Mouse (Mus musculus) lung, postnatal 0 days (tissue): ENCODE data around the gene Plcb2. TPM values are rescaled to one million over a fixed set of nuclear protein-coding genes. Genes with fewer than 3 reads are reported as not detected.
A peak's percentile ranks its signal among the peaks of the same experiment; 100 is the strongest.

Source experiments
- ATAC-seq: fragments of 200-750 bp; cut with Nextera tagmentation; 2 replicates; pipeline ENCODE4 v1.8.0; 2017; ENCODE audit warnings: moderate library complexity
- DNase-seq: peaks from one replicate; pipeline ENCODE4 v3.0.0-alpha.2; 2016; ENCODE audit warnings: low spot score
- H3K27ac ChIP-seq: fragments of 300-500 bp; sonication (generic); 2 replicates; pipeline ENCODE4 v1.5.1; 2014; ENCODE audit warnings: antibody characterized with exemption, mild to moderate bottlenecking, low read length, mixed read lengths
- H3K27me3 ChIP-seq: fragments of 300-500 bp; sonication (generic); replicated peaks from 2 replicates; pipeline ENCODE4 v1.6.1; 2014; ENCODE audit warnings: low read length, mixed read lengths; ENCODE audit not compliant: insufficient read depth
- H3K36me3 ChIP-seq: fragments of 300-500 bp; sonication (generic); 2 replicates; pipeline ENCODE4 v1.6.1; 2014; ENCODE audit warnings: low read length, mixed read lengths; ENCODE audit not compliant: insufficient read depth
- H3K4me1 ChIP-seq: fragments of 300-500 bp; sonication (generic); 2 replicates; pipeline ENCODE4 v1.6.1; 2014; ENCODE audit warnings: antibody characterized with exemption, low read depth, low read length, mixed read lengths; ENCODE audit not compliant: insufficient read depth
- H3K4me2 ChIP-seq: fragments of 300-500 bp; sonication (generic); replicated peaks from 2 replicates; pipeline ENCODE4 v1.6.1; 2014; ENCODE audit warnings: low read depth, mild to moderate bottlenecking, low read length, moderate library complexity, mixed read lengths
- H3K4me3 ChIP-seq: fragments of 300-500 bp; sonication (generic); 2 replicates; pipeline ENCODE4 v1.5.1; 2014; ENCODE audit warnings: low read depth, low read length
- H3K9ac ChIP-seq: fragments of 300-500 bp; sonication (generic); replicated peaks from 2 replicates; pipeline ENCODE4 v1.6.1; 2014; ENCODE audit warnings: low read depth, mild to moderate bottlenecking
- H3K9me3 ChIP-seq: fragments of 300-500 bp; sonication (generic); 2 replicates; pipeline ENCODE4 v1.6.1; 2016; ENCODE audit warnings: low read length, mixed read lengths
- CTCF ChIP-seq: IDR thresholded peaks from 2 replicates; pipeline ENCODE4 v1.5.1; 2016; ENCODE audit warnings: antibody characterized with exemption, mild to moderate bottlenecking
- EP300 ChIP-seq: IDR thresholded peaks from 2 replicates; pipeline ENCODE4 v1.6.1; 2016; ENCODE audit warnings: antibody characterized with exemption, mild to moderate bottlenecking, control low read depth
- WGBS: fragments of 180-500 bp; shearing (Covaris S2); extraction: QIAGEN DNeasy Blood & Tissue Kit; methylation state at CpG from one replicate; pipeline ENCODE4 v1.1.7; 2014; 5-methylcytosine and 5-hydroxymethylcytosine counted together
- polyA plus RNA-seq: library from polyadenylated mRNA; unstranded; fragments of >200 nt; fragmentation: Nextera tagmentation; extraction: Ambion mirVana; gene quantifications from 2 replicates; pipeline ENCODE4 v1.2.1, GENCODE M21; 2015

Plcb2 gene
- 1.6 TPM in 2 replicates for polyA plus RNA-seq

- H3K9me3 ChIP-seq: no peaks in the 10 kb centered on the region
- TF ChIP-seq EP300: no peak
- TF ChIP-seq CTCF: no peak
- H3K27me3 ChIP-seq: no peaks in the 10 kb centered on the region
- no peaks in the 10 kb centered on the region for H3K36me3 ChIP-seq
- peaks cover 12% of the 10 kb centered on the region; the same call in 1 of the 2 replicates for H3K4me1 ChIP-seq
- DNase-seq: peak; percentile 54
- peak within 1 kb of the TSS; percentile 29 for H3K4me2 ChIP-seq
- peak within 1 kb of the TSS; percentile 15; the same call in 1 of the 2 replicates for H3K4me3 ChIP-seq
- 0 out of 2 replicates have a peak within 1 kb of the TSS, but pooled peaks have one; percentile 10 for H3K27ac ChIP-seq
- 4% methylated on average over 7 of the region's 7 CpGs for WGBS
- H3K9ac ChIP-seq: no peak within 1 kb of the TSS
- peak; percentile 69 for ATAC-seq
These were observed at the start of gene Plcb2 for GRCm38 (mm10) chr2:118728337-118728736. Gene Plcb2, minus strand, starts transcription at chr2:118728438.

GRCm38 (mm10) chr2:118776295-118776694 lies 48.1 kb upstream of the Plcb2 start:
- Histone ChIP-seq H3K4me2 (no peak overlapping the region), H3K36me3 (no peaks in the 10 kb centered on the region), H3K27me3 (no peaks in the 10 kb centered on the region), H3K4me3 (no peak overlapping the region), H3K27ac (0 out of 2 replicates have a peak overlapping the region, but pooled peaks have one; percentile 21), H3K4me1 (peaks cover 18% of the 10 kb centered on the region; the same call in 1 of the 2 replicates), H3K9me3 (no peaks in the 10 kb centered on the region), H3K9ac (no peak overlapping the region)
- ATAC-seq (no peak), DNase-seq (no peak)
- 53% methylated on average over 2 of the region's 2 CpGs for WGBS
- TF ChIP-seq EP300 (no peak), CTCF (no peak)

GRCm38 (mm10) chr2:118775846-118776245 lies 47.6 kb upstream of the Plcb2 start:
- Histone ChIP-seq H3K36me3 (no peaks in the 10 kb centered on the region), H3K27ac (0 out of 2 replicates have a peak overlapping the region, but pooled peaks have one; percentile 21), H3K4me3 (no peak overlapping the region), H3K4me1 (peaks cover 18% of the 10 kb centered on the region; the same call in 1 of the 2 replicates), H3K9ac (no peak overlapping the region), H3K9me3 (no peaks in the 10 kb centered on the region), H3K4me2 (no peak overlapping the region), H3K27me3 (no peaks in the 10 kb centered on the region)
- peak; percentile 29 for TF ChIP-seq CTCF
- TF ChIP-seq EP300: no peak
- DNase-seq (no peak), ATAC-seq (no peak)
- WGBS: 41% methylated on average over 2 of the region's 4 CpGs

GRCm38 (mm10) chr2:118775396-118775795 lies 47.2 kb upstream of the Plcb2 start:
- DNase-seq: no peak
- H3K27ac ChIP-seq: 0 out of 2 replicates have a peak overlapping the region, but pooled peaks have one; percentile 21

GRCm38 (mm10) chr2:118774536-118774935 lies 46.3 kb upstream of the Plcb2 start:
- no peaks in the 10 kb centered on the region for H3K36me3 ChIP-seq
- H3K27ac ChIP-seq: no peak overlapping the region
- no peak for DNase-seq

More at GRCm38 (mm10) chr2:118775396-118775795, 47.2 kb upstream of the Plcb2 start:
- Histone ChIP-seq H3K9me3 (no peaks in the 10 kb centered on the region), H3K9ac (no peak overlapping the region), H3K4me1 (peaks cover 18% of the 10 kb centered on the region; the same call in 1 of the 2 replicates), H3K27me3 (no peaks in the 10 kb centered on the region), H3K4me2 (no peak overlapping the region), H3K4me3 (no peak overlapping the region), H3K36me3 (no peaks in the 10 kb centered on the region)
- 10% methylated on average over 1 of the region's 1 CpGs for WGBS
- no peak for TF ChIP-seq EP300
- TF ChIP-seq CTCF: no peak
- ATAC-seq: no peak

GRCm38 (mm10) chr2:118772158-118772874 lies 44.1 kb upstream of the Plcb2 start, which contains the start of gene Phgr1:
Gene Phgr1, plus strand, starts transcription at chr2:118772769.
- no peak within 1 kb of the TSS for H3K4me2 ChIP-seq
- no peaks in the 10 kb centered on the region for H3K36me3 ChIP-seq
- no peak within 1 kb of the TSS for H3K4me3 ChIP-seq
- peak; percentile 93 for ATAC-seq
- H3K4me1 ChIP-seq: peaks cover 12% of the 10 kb centered on the region; the same call in 1 of the 2 replicates
- H3K9me3 ChIP-seq: no peaks in the 10 kb centered on the region
- no peak within 1 kb of the TSS for H3K9ac ChIP-seq
- no peaks in the 10 kb centered on the region for H3K27me3 ChIP-seq
- DNase-seq: peak; percentile 65
- TF ChIP-seq CTCF (no peak), EP300 (0 out of 2 replicates have a peak, but pooled peaks have one; percentile 21)
- no peak within 1 kb of the TSS for H3K27ac ChIP-seq
- 67% methylated on average over 6 of the region's 6 CpGs for WGBS

More at GRCm38 (mm10) chr2:118774536-118774935, 46.3 kb upstream of the Plcb2 start:
- H3K4me1 ChIP-seq: peaks cover 18% of the 10 kb centered on the region; the same call in 1 of the 2 replicates
- H3K9ac ChIP-seq: no peak overlapping the region
- H3K9me3 ChIP-seq: no peaks in the 10 kb centered on the region
- TF ChIP-seq EP300 (no peak), CTCF (no peak)
- 48% methylated on average over 2 of the region's 2 CpGs for WGBS
- no peak overlapping the region for H3K4me2 ChIP-seq
- no peak overlapping the region for H3K4me3 ChIP-seq
- no peaks in the 10 kb centered on the region for H3K27me3 ChIP-seq
- no peak for ATAC-seq
